Mouse (Mus musculus): ENCODE results near the gene Fbxw9.

DNA sequence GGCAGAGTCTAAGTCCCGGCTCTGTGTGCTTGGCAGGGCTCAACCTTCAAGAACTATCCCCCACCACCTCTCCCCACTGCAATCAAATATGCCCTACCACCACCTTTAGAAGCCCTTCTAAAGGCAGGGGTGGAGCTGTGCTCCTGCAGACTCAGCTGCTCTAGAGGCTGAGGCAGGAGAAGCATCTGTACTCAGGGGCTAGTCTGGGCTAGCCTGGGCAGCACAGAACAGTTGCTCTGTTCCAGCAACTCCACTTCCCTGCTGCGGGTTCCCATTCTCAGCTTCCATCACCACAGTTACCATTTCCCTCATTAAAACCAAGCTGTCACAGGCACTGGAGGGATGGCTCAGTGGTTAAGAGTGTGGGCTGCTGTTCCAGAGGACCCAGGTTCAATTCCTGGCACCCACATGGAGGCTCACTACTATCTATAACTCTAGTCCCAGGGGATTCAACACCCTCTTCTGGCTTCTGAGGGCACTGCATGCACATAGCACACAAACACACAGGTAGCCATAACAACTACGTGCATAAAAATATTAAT lies 38.3 kb upstream of the Fbxw9 start:
- TF ChIP-seq CTCF (IDR thresholded peaks at IDR 0.05; ENCODE audit: low read depth, low read length): no peak
- no peak for TF ChIP-seq POLR2A (IDR thresholded peaks at IDR 0.05; ENCODE audit: insufficient read depth, low read length)
- peak; percentile 94 for TF ChIP-seq EP300 (IDR thresholded peaks at IDR 0.05; ENCODE audit: insufficient read depth, low read depth, low read length)
